Mouse (Mus musculus) C2C12 (cell line): Measurements from ENCODE around the gene Runx1.

ENCODE experiments used
- CEBPB ChIP-seq: IDR thresholded peaks from one replicate; pipeline ENCODE4 v1.6.1; 2011; ENCODE audit warnings: low read depth, mild to moderate bottlenecking, control low read depth, moderate library complexity
- CTCF ChIP-seq: IDR thresholded peaks from one replicate; pipeline ENCODE4 v1.5.1; 2011; ENCODE audit not compliant: control insufficient read depth, insufficient read depth, insufficient read length
- FOSL1 ChIP-seq: IDR thresholded peaks from one replicate; pipeline ENCODE4 v1.8.0; 2011; ENCODE audit warnings: mild to moderate bottlenecking, low read length; ENCODE audit not compliant: poor library complexity, insufficient read depth, severe bottlenecking
- MAX ChIP-seq: IDR thresholded peaks from one replicate; pipeline ENCODE4 v1.6.1; 2011; ENCODE audit warnings: mild to moderate bottlenecking, control low read depth
- MYOD1 ChIP-seq: IDR thresholded peaks from one replicate; pipeline ENCODE4 v1.6.1; 2011; ENCODE audit warnings: low read depth; ENCODE audit not compliant: control insufficient read depth, insufficient read length
- MYOG ChIP-seq: IDR thresholded peaks from one replicate; pipeline ENCODE4 v1.6.1; 2011; ENCODE audit not compliant: control insufficient read depth, insufficient read length; ENCODE audit errors: extremely low read depth
- USF1 ChIP-seq: IDR thresholded peaks from one replicate; pipeline ENCODE4 v1.6.1; 2011; ENCODE audit warnings: low read depth, mild to moderate bottlenecking, control low read depth, moderate library complexity

- TF ChIP-seq CTCF (no peak), MAX (no peak), MYOG (no peak), CEBPB (no peak), MYOD1 (no peak), USF1 (no peak), FOSL1 (no peak)
Measured at GRCm38 (mm10) chr16:92739997-92740396, 86.0 kb downstream of the Runx1 start.
